Mouse (Mus musculus): Measurements from ENCODE around the gene Raet1e. TPM values are rescaled to one million over a fixed set of nuclear protein-coding genes. Genes with fewer than 3 reads are reported as not detected.
A peak's percentile ranks its signal among the peaks of the same experiment; 100 is the strongest.
"Not testable (repeated sequence)": the region's sequence is repeated elsewhere in the genome, so short reads cannot be mapped to it uniquely, and the experiment has no call there.

The Raet1e gene
- total RNA-seq, 1 experiment from 2014 or later = 1.6 TPM

- not testable (repeated sequence) for DNase-seq
Measured at GRCm38 (mm10) chr10:22165328-22166003, 7.1 kb downstream of the Raet1e start.

GRCm38 (mm10) chr10:22166025-22166424 is 7.7 kb downstream of the Raet1e start:
- not testable (repeated sequence) for DNase-seq

GRCm38 (mm10) chr10:22167061-22167460 is 8.7 kb downstream of the Raet1e start:
- not testable (repeated sequence) for DNase-seq

GRCm38 (mm10) chr10:22169116-22169515 is 10.7 kb downstream of the Raet1e start:
- DNase-seq = not testable (repeated sequence)

- not testable (repeated sequence) for DNase-seq
Measured at GRCm38 (mm10) chr10:22172431-22173334, 14.3 kb downstream of the Raet1e start.

GRCm38 (mm10) chr10:22173335-22174189 is 15.2 kb downstream of the Raet1e start:
- not testable (repeated sequence) for DNase-seq

GRCm38 (mm10) chr10:22174190-22174487 is 15.8 kb downstream of the Raet1e start:
- DNase-seq = not testable (repeated sequence)

- not testable (repeated sequence) for DNase-seq
Measured at GRCm38 (mm10) chr10:22176515-22176914, 18.1 kb downstream of the Raet1e start.

- DNase-seq = not testable (repeated sequence)
Measured at GRCm38 (mm10) chr10:22191035-22191434, 32.7 kb downstream of the Raet1e start.

GRCm38 (mm10) chr10:22201352-22201751 is 43.0 kb downstream of the Raet1e start:
- not testable (repeated sequence) for DNase-seq

- not testable (repeated sequence) for DNase-seq
Measured at GRCm38 (mm10) chr10:22202784-22203583, 44.6 kb downstream of the Raet1e start.

GRCm38 (mm10) chr10:22206443-22206842 is 48.1 kb downstream of the Raet1e start:
- not testable (repeated sequence) for DNase-seq

GRCm38 (mm10) chr10:22212012-22212696 is 53.8 kb downstream of the Raet1e start:
- peak; percentile 66 for DNase-seq

- DNase-seq = peak; percentile 11
Measured at GRCm38 (mm10) chr10:22223474-22224349, 65.3 kb downstream of the Raet1e start.

- DNase-seq = no peak
Measured at GRCm38 (mm10) chr10:22265060-22265459, 106.7 kb downstream of the Raet1e start.

- not testable (repeated sequence) for DNase-seq
Measured at GRCm38 (mm10) chr10:22270879-22271786, 112.8 kb downstream of the Raet1e start.

- DNase-seq = peak; percentile 15
Measured at GRCm38 (mm10) chr10:22272914-22273683, 114.7 kb downstream of the Raet1e start.
